Comparison of ENCODE assay signal across 27 mouse cellular contexts in genomic region chr8:114491662-114492160, GRCm38 (mm10). TPM values are rescaled to one million over a fixed set of nuclear protein-coding genes. Genes with fewer than 3 reads are reported as not detected.
DNase-seq lines count a peak whose midpoint lies in the region; ATAC-seq and TF ChIP-seq lines count a peak whose summit lies in the region.
"Had no signal": no experiment of that assay in that cellular context is flagged by ENCODE, and none has a peak within 500 bp of the region (broad histone marks: within the 10 kb centered on the region; RNA-seq: fewer than 3 reads in every experiment).

No protein-coding gene starts in this region.

- H3K36me3 ChIP-seq in lung, postnatal 0 days (ENCODE audit: insufficient read depth, low read length): no peaks in the 10 kb centered on the region
- H3K36me3 ChIP-seq: forebrain, embryonic 12.5 days; hindbrain, embryonic 13.5 days; limb, embryonic 12.5 days; liver, embryonic 15.5 days; midbrain, embryonic 10.5 days; midbrain, embryonic 15.5 days; neural tube, embryonic 15.5 days had no signal

- H3K4me2 ChIP-seq in lung, postnatal 0 days (replicated peaks; ENCODE audit: low read depth, low read length): no peak overlapping the region
- H3K4me2 ChIP-seq: forebrain, embryonic 12.5 days; hindbrain, embryonic 13.5 days; limb, embryonic 12.5 days; liver, embryonic 15.5 days; lung, embryonic 14.5 days; midbrain, embryonic 15.5 days; neural tube, embryonic 15.5 days had no signal

- TF ChIP-seq EP300 in lung, postnatal 0 days (IDR thresholded peaks at IDR 0.05): no peak

- H3K9ac ChIP-seq in lung, postnatal 0 days (replicated peaks; ENCODE audit: low read depth): no peak overlapping the region
- H3K9ac ChIP-seq: forebrain, embryonic 12.5 days; forebrain, postnatal 0 days; hindbrain, embryonic 13.5 days; limb, embryonic 12.5 days; liver, embryonic 15.5 days; lung, embryonic 14.5 days; midbrain, embryonic 15.5 days; neural tube, embryonic 15.5 days had no signal

- no peak for TF ChIP-seq CTCF in lung, postnatal 0 days (IDR thresholded peaks at IDR 0.05)

- no peaks in the 10 kb centered on the region for H3K27me3 ChIP-seq in lung, postnatal 0 days (replicated peaks; ENCODE audit: insufficient read depth, low read length)
- H3K27me3 ChIP-seq: CH12.LX; forebrain, embryonic 12.5 days; hindbrain, embryonic 13.5 days; limb, embryonic 12.5 days; liver, embryonic 15.5 days; midbrain, embryonic 15.5 days; neural tube, embryonic 15.5 days had no signal

- H3K4me3 ChIP-seq in lung, postnatal 0 days (ENCODE audit: low read depth, low read length): no peak overlapping the region
- H3K4me3 ChIP-seq: erythroblast, embryonic 14.5 days; forebrain, embryonic 12.5 days; hindbrain, embryonic 13.5 days; limb, embryonic 12.5 days; liver, embryonic 15.5 days; midbrain, embryonic 10.5 days; midbrain, embryonic 15.5 days; neural tube, embryonic 15.5 days had no signal

- no peaks in the 10 kb centered on the region for H3K9me3 ChIP-seq in lung, postnatal 0 days (ENCODE audit: low read length)
- H3K9me3 ChIP-seq: forebrain, embryonic 12.5 days; hindbrain, embryonic 13.5 days; limb, embryonic 12.5 days; liver, embryonic 15.5 days; midbrain, embryonic 10.5 days; midbrain, embryonic 15.5 days; neural tube, embryonic 15.5 days had no signal

- H3K4me1 ChIP-seq in lung, postnatal 0 days (ENCODE audit: insufficient read depth, low read depth, low read length): no peaks in the 10 kb centered on the region
- H3K4me1 ChIP-seq: forebrain, embryonic 12.5 days; hindbrain, embryonic 13.5 days; limb, embryonic 12.5 days; liver, embryonic 15.5 days; midbrain, embryonic 10.5 days; midbrain, embryonic 15.5 days; neural tube, embryonic 15.5 days had no signal

- ATAC-seq in cerebellum, adult (ENCODE audit: insufficient number of reproducible peaks, low FRiP score, low TSS enrichment): peak; percentile 92
- ATAC-seq in lung, postnatal 0 days: no peak
- ATAC-seq: forebrain, postnatal 0 days; intestine, embryonic 16.5 days; midbrain, embryonic 15.5 days had no signal

- H3K27ac ChIP-seq in lung, postnatal 0 days (ENCODE audit: low read length): no peak overlapping the region
- H3K27ac ChIP-seq: forebrain, embryonic 12.5 days; hindbrain, embryonic 13.5 days; limb, embryonic 12.5 days; liver, embryonic 15.5 days; midbrain, embryonic 10.5 days; midbrain, embryonic 15.5 days; neural tube, embryonic 15.5 days had no signal

- WGBS in lung, postnatal 0 days: 90% methylated on average over 5 of the region's 5 CpGs

- no peak for DNase-seq in cerebellum, postnatal 4 days (ENCODE audit: low spot score in 2 of 2)
- DNase-seq in cerebellum, adult 8-10 months: peak; percentile 94
- DNase-seq in cerebellum, postnatal 25 days: peak; percentile 96 to 97
- DNase-seq in ovary, adult 18-20 months (ENCODE audit: low spot score): no peak
- DNase-seq in lung, postnatal 0 days (ENCODE audit: low spot score): no peak
- DNase-seq in spleen, postnatal 4 days (ENCODE audit: low spot score in 2 of 2): no peak
- DNase-seq: adrenal gland, adult 8-10 months; forebrain, postnatal 0 days; gastrocnemius, postnatal 10 days; heart, postnatal 36 days; kidney, adult 8-10 months; kidney, postnatal 10 days; lung, embryonic 14.5 days; right cerebral cortex, postnatal 4 days; thymus, adult 2 months; thymus, postnatal 4 days had no signal

RNA-seq across cellular contexts. Expression of gene Wwox, which starts 52.3 kb away (rescaled TPM):
- polyA plus RNA-seq in lung, postnatal 0 days (2015; fragmentation: Nextera tagmentation; extraction: Ambion mirVana): 8.6 and 11.6 TPM in 2 replicates

Comparison
In these comparisons a context has a peak if more than half of its experiments do, and no peak if none do; other contexts are left out.
1. DNase-seq: peak in cerebellum, adult 8-10 months (single experiment) and cerebellum, postnatal 25 days (2 of 2); none in cerebellum, postnatal 4 days (0 of 2), ovary, adult 18-20 months (single experiment), lung, postnatal 0 days (single experiment) and spleen, postnatal 4 days (0 of 2).